Mouse (Mus musculus) kidney, adult 11 months (tissue): ENCODE data around the gene Trpc7.

Source experiments
- DNase-seq: peaks from one replicate; pipeline ENCODE4 v3.0.0; 2022

Gene Trpc7

DNA sequence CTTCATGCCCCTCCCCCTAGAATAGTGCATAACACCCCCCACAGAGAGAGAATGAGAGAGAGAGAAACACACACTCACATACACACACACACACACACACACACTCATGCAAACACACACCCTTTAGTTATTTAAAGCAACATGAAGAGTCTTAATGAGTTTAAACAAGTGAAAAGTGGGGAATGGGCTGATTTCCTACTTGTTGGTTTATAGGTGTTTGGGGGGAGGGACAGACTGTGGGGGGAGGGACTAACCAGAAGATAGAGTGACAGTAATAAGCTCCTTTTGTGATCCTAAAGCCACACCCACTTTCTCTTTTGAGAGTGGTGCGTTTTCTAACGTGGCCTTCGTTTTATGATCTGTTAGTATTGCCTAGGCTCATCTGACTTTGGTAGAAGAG, at the start of gene Trpc7:
TSS of gene Trpc7 (minus strand) at position 101 of the 400 bp plus-strand sequence.
- no peak for DNase-seq

DNA sequence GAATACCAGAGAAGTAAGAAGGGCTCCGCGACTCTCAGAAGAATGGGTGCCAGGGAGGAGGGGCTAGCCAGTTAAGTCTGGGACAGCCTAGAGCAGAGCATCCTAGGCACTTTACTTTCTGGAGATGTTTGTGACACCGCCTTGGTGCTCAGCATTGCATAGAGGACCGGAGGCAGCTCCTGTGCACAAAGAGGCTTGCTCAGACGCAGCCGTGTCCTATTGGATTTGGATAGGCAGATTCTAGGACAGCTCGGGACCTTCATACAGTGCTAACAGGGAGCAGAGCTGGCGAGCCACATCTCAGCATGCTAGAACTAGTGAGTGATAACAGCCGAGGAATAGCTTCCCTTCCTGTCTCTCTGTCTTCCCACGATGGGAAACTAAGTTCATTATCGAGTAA, 43.5 kb upstream of the Trpc7 start:
- no peak for DNase-seq

DNA sequence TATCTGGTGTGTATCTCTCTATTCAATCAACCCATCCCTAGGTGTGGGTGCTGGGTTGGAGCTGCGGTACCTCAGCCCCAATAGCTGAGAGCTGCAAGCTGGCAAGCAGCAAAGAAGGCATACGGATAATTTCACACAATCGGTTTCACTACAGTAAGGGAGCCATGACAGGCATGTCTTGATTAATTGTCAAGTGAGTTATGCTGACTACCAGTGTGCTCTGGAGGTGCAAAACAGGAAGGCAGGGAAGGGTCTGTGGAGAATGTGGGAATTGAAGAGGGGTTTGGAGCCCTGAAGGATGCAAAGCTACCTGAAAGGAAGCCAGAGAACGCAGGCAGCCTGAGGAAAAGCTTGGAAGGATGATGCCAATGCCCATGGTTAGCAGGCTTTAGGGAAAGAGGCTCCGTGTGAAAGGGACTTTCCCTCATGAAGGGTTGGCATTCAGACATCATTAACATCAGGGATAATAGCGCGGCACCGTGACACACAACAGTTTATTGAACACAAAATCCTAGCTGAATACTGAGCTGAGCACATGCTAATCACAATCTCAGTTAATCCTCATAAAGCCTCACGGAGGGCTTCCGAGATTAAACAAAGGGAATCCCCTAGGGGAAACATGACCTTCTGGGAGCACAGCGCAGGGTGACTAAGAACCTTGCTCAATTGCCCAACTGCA, 38.2 kb upstream of the Trpc7 start:
- no peak for DNase-seq

DNA sequence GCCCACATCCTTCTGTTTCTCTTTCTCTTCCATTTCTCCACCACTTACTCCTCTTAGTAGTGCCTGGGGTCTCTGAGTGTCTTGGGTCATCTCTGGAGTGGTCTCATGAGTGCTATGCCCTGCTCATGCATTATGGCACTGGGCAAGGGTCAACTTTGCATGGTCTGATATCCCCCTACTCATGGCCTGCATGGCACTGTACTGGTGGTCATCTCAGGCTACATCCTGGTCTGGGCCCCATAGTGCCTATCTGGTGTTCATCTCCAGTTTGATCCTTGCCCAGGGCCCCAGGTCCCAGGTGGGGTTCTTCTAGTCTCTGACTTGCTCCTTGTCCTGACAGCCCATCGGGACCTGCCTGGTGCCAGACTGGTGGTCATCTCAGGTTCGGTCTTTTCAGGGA, 34.6 kb upstream of the Trpc7 start:
- DNase-seq: no peak

DNA sequence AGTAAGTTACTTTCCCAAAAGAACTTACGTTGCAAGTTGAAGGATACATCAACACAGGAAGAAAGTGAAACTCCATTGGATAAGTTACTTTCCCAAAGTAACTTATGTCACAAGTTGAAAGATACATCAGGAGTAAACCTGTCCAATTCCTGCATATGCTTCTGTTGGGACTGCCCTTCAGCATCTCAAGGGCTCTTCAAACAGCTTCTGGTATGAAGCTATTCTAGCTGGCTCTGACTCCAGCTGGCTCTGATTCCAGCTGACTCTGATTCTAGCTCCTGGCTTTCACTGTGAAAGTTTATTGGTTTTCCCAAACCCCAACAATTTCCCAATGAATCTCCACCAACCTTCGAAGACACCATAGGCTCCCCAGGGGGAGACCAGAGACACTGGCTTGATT, 27.2 kb upstream of the Trpc7 start:
- no peak for DNase-seq

DNA sequence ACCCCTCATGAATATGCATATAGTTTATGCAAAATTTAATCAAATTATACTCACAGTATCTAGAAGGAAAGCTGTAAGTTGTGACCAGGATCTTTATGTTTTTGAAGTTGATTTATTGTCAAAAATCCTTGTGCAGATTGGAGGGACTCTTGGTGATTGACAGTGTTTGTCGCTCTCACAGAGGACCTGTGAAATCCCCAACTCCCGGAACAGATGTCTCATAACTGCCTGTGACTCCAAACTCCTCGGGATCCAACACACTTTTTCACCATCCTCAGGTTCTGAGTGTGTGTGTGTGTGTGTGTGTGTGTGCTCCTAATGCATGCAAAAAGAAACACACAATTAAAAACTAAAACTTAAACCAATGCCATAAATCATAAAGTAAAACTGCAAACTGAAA, 25.5 kb upstream of the Trpc7 start:
- DNase-seq: no peak

DNA sequence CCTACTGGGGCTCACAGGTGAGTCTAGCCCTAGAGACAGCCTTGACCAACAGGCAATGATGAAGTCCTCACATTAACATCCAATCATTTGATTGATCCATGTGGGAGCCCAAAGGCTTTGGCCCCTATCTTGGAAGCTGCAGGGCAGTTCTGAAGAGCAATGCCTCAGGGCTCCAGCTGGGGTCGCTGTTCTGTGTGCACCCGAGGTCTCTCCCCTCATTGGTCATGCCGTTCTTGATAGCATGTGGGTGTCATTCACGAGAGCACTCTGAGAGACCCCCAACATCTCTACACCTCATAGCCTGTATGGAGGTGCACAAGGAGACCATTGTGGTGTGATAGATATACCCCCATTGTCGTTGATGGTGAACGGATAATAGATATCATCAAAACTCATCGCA, 18.9 kb upstream of the Trpc7 start:
- no peak for DNase-seq

DNA sequence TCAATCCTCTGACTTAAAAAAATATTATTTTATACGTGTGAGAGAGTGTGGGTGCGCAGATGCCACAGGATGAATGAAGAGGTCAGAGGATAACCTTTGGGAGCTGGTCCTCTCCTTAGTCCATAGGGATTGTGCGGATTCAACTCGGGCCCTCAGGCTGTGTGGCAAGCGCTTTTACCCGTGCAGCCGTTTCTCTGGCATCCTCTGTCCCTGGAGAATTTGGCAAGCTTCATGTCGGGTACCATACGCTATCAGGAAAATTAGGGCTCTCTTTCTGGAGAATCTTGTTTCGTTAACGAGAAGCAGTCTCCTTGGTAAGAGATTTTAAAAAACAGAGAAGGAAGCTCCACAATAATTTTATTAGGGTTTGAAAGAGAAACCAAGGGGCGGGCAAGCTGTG, 15.3 kb upstream of the Trpc7 start:
- no peak for DNase-seq

DNA sequence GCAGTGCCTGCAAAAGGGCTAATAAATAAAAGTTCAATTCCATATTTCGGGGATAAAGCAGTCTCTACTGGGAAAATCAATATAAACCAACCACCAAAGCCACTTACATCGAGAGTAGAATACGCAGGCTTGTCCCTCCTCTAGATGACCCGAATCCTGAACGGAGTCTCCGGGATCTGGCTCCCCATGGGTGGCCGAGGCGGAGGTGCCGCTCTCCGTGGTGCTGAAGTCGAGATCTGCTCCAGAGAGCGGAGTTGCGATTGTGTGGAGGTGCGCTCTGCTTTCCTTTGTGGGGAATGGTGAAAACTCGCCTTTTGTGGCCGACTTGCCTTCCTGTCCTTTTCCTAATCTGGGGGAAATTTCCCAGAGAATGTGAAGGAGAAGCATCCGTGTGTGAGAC, 407 bp downstream of the Trpc7 start:
- no peak for DNase-seq

DNA sequence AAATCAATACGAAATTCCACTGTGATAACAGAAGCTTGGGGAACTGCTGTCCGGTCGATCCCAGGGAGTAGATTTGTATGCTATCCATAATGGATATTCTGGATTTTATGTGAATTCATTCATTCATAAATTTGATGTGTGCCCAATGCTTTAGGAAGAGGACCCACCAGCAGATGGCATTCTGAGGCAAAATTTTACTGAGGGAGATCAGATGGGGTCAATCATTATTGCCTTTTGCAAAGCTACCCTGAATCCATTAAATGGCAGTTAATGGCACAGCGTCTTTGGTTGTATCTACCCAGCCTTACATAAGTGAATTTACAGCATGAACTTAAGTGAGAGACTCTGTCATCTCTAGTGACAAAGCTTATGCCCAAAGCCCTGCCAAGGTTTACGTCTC, 1.2 kb downstream of the Trpc7 start:
- no peak for DNase-seq

DNA sequence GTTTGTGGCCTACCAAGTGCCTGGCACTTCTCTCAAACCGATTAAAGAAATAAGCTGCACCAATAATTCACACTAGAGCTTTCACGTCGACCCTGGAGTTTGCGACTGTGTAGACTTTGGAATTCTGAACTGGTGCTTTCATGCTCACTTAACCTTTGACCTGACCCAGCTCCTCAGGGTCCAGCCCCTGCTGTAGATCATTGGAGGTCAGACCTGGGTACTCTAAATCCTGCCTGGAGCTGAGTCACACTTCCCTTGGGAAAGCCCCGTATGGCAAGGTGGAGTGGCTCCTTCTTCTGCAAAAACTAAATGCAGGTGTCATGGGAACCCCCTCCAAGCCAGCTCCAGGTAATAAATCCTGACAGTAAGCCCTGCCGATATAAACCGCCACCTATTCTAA, 5.9 kb downstream of the Trpc7 start:
- DNase-seq: no peak

DNA sequence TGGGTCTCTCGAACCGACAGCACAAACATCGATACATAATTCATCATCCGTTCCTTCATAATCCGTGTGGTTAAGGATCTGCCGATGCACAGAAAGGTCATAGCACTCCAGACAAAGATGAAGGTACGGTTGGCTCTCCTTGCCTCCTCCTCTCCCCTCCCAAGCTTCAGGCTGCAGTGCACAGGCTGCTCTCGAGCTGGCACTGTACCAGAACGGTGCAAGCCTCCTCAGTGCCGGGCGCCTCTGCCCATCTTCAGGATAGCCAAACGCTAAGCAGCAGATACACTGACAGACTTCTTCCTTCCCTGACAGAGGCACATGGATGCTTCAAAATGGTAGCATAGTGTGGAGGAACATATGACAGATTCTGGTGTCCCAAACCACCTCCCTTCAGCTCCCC, 12.9 kb downstream of the Trpc7 start:
- DNase-seq: no peak

DNA sequence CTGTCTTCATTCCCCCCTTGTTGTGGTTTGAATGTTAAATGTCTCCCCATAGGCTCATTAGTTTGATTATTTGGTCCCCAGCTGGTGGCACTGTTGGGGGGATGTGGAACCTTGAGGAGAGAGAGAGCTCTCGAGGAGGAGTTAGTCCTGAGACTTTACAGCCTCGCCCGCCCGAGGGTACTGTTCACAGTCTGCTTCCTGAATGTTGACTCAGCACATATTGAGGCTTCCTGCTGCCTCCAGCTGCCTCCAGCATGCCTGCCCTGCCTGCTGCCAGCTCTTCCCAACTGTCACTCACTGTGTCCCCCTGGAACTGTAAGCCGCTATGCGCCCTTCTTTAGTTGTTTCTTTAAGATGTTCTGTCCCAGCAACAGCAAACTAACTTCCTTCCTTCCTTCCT, 31.2 kb downstream of the Trpc7 start:
- DNase-seq: no peak

DNA sequence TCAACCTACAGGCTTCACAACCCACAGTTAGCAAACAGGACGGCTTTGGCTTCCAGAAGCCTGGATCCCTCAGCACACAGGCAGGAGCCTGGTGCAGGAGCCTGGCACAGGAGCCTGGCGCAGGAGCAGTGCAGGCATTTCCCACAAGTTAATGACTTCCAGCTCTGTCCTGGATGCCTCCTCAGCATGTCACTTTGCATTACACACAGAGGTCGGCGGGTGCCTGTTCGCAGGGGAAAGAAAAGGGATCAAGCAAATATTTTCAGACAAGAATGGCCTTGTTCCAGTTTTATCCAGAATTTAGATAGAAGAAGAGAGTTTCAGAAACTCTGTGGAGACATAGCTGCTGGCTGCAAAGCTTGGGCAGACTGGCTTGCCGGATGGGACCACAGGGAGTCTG, 33.8 kb downstream of the Trpc7 start:
- no peak for DNase-seq

DNA sequence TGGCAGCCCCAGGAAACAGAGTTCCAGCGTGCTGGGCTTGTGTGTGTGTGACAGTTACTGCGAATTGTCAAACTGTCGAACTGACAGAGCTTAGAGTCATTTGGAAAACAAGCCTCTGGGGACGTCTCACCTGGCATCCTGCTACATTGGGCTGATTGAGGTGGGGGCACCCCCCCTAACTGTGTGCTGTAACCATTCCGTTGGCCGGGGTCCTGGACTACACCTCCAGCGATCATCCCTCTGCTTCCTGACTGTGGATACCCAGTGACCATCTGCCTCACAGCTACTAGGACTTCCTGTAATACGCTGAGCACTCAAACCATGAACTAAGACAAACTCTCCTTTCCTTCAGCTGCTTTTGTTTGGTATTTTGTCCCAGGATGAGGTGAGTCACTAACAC, 41.3 kb downstream of the Trpc7 start:
- no peak for DNase-seq

DNA sequence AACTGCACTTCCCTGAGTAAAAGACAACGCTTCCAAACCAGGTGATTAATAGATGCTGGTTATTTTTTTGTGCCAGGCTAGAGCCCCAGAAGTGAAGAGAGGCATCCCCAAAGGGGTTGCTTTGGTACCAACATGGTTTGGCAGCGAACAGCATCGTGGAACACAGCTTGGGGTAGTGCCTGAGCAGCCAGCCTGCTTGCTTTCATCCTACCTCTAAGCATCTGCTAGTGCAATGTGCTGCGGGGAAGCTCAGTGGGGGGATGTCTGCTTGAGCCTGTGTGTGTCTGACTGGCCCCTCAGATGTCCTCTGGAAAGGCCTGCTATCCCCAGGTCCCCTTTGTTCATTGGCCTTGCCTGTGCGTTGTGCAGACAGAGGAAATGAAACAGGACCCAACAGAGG, 42.4 kb downstream of the Trpc7 start:
- DNase-seq: no peak

DNA sequence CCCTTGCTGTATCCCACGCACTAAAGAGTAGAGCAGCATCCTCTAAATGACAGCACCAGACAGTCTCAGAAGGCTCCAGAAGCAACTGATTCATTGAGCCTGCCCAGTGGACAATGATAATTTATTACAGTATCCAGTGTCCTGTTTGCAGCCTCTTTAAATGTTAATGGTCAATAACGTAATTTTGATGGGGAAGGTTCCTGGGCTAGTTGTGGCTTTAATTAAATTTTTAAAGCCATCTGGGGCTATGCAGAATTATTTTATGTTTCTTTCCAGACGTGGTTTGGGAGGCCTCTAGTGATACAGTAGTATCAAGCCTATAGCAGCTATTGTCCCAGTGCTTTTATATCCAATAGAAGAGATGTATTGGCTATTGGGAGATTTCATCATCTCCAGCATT, 49.9 kb downstream of the Trpc7 start:
- DNase-seq: no peak

DNA sequence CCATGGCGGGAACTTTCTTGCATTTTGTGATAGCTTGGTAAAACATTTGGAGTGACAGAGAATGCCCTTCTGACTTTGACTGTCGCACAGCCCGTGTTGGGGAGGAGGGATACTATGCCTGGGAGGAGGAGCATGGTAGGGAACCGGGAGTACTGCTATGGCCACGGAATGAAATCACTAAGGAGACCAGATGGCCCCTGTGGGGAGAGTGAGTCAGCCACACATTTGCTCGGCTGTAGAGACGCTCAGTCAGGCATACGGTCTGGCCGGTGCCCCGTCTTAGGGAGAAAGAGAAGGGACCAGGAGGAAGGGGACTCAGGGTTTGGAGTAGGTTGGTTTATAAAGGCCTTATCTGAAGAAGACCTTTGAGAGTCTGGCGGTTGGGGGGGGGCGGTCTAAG, 80.3 kb downstream of the Trpc7 start:
- no peak for DNase-seq

DNA sequence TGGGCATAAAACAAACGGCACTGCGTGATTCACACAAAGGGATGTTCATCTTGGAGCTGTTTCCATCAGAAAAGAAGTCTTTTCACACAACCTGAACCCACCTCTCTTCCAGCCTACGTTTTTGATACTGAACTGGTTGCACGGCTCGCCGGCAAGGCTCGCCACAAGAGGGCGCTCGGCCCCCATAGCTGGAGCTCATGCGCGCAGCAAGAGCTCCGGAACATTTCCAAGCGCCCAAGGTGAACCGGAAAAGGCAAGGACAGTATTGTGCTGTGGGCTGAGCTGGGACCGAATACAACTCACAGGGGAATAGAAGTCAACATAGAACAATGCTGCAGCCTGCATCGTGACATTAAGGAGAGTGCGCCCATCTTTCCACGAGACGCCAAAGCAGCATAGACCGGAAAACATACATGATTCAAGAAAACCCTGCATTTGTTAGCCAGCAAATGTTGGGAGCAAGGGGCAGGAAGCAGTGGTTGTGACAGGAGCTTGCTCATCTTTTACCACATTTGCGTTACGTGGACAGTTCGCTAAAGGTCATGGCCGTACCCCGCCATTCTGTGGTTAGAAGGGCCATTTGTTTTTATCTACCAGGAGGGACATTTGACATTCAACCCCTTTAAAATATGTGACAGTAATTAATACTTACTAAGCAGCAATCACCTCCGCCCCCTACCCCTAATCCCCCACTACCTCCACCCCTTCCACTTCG, 88.9 kb downstream of the Trpc7 start:
- peak; percentile 76 for DNase-seq

DNA sequence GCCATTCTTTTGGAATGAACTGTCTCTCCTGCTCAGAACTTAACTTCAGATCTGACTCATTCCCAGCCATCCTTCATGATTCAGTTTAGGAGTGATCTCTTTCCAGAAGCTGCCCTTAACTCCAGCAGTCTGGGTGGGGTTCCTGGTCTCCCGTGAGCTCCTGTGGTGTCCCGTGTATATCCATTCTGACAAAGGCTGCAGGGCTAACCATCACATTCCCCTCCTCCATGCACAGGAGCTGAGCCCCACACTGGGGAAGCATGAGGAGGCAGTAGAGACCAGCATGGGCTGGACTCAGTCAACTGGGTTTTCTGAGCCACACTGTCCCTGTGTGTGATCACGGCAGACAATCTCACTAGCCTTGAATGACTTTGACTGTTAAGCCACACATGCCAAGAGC, 90.7 kb downstream of the Trpc7 start:
- no peak for DNase-seq

DNA sequence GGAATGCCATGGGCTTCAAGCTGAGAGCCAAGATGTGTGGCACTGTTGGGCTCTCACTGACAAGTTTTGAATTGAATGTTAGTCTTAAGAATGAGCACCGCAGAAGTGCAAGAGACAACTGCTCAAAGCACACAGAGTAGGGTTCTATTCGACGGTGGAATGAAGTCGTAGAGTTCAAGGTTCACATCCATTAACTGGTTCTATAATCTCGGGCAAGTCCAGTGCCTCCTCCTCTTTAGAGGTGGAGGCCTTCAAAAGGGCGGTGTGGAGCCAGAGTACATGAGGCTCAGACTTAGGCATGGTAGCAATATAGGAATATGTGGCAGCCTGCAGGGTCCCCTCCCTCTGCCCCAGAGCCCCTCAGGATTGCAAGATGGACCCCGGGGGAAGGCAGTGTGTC, 98.3 kb downstream of the Trpc7 start:
- DNase-seq: no peak

DNA sequence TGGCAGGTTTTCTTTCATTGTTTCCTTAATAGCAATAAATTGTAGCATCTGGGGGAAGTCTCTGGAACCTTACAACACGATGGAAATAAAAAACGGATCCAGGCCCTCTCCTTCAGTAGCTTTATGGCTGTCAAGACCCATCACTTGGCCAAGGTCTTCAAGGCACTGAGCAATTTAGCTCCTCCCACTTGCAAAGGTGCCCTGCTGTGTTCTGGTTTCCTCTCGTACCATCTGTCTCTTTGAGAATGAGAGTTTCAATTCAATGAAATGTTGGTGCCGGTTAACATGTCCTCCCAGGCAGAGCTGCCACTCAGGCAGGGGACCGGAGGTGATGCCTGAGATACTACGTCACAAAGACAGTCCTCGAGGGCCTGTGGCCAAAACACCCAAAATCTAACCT, 100.3 kb downstream of the Trpc7 start:
- no peak for DNase-seq

DNA sequence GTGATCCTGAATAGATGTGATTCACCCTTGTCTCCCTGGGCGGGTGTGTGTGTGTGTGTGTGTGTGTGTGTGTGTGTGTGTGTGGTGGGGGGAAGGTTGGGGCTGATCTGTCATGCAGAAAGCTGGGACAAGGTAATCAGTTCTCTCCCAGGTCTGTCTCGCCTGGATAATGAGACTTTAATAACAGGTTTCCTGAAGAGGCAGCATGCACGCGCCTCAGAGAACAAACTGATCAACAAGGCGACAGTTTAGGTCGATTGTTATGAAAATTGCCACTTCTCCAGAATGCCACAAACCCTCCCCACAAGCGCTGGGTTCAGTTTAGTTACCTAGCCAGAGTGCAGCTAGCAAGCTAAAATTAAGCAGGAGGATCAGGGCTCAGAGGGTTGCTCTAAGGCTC, 101.4 kb downstream of the Trpc7 start:
- no peak for DNase-seq

DNA sequence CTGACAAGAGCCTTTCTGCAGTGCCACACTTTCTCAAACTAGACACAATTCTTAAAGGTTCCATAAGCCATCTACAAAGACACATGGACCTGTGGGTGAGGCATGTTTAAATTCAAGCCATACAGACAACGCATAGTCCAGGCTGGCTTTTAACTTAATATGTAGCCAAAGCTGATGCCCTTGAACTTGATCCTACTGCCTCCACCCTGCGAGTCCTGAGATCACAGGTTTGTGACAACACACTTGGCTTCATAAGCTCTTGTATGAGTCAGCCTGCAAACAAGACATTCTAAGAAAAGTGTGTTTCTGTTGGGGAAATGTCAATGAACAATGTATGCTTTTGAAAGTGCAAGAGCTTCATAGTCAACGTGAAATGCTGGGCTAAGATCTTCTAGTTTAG, 102.9 kb downstream of the Trpc7 start:
- no peak for DNase-seq

DNA sequence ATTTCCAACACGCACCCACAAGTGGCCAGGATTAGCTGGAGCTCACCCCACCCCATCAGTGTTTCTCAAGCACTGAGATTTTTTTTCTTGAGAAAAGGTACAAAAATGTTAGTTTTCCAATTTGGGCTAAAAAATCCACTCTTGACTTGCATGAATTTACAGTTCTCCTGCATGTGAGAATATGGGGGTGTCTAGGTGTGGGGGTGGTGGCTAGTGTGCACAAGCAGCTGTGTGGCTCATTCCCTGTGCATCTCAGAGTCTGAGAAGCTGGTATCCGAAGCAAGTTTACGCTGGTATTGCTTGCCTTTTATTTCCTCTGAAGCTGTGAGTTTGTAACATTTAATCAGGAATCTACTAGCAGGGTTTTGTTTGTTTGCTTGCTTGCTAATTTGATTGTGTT, 105.1 kb downstream of the Trpc7 start:
- no peak for DNase-seq
